Mouse (Mus musculus): ENCODE results near the gene Pcdh20. TPM values are rescaled to one million over a fixed set of nuclear protein-coding genes. Genes with fewer than 3 reads are reported as not detected.

Pcdh20 gene
- polyA plus RNA-seq (2014; fragmentation: Nextera tagmentation; extraction: Ambion mirVana): 1.1 and 1.4 TPM in 2 replicates

DNA sequence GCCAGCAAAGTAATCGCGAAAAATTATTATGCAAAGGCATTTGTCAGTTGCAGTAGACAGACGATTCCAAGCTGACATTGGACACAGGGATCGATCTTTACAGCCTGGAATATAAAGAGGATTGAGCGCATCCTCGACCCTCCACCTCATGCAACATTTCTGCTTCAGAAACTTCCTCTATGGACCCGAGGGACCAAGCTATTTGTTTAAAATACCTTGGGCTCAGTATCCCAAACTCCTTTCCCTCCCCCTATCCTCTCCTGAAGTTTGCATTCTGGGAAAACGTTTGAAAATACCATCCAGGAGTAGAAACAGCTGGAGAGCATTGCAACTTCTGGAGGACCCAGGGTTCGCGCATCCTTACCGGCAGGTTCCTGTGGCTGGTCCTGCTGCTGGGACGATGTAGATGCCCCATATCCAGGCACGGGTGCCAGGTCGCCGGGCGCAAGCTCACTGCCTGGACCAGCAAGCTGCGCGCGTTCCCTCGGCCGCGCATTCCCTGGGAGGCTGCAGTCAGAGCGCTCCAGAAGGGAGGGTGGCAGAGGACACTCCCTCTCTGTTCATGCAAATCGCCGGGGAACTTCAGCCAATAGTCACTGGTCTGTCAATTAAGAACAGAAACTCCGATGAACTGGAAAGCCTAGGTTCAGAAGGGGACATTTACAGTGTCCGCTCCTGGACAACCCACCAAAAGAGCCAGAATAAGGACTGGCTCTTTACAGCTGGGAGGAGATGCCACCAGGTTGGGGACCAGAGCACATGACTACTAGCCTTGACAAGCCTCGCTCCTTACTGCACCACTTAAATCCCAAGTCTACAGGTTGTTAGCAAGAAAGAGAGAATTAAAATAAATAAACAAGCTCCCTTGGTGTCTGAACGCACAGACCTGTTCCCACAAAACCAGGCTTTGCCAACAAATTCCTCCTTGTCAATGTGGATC is at the start of gene Pcdh20:
TSS of gene Pcdh20 (minus strand) at position 902 of the 940 bp plus-strand sequence.
- WGBS: 1% methylated on average over 29 of the region's 29 CpGs
- ATAC-seq (replicated peaks; ENCODE audit: low FRiP score) (peak; percentile 89), DNase-seq (ENCODE audit: low spot score) (peak; percentile 73)
- Histone ChIP-seq H3K27ac (ENCODE audit: low read depth, low read length) (no peak within 1 kb of the TSS), H3K9me3 (ENCODE audit: control insufficient read depth, low read length) (no peaks in the 10 kb centered on the region), H3K4me2 (ENCODE audit: low read depth, low read length, severe bottlenecking) (peak within 1 kb of the TSS; percentile 81), H3K27me3 (ENCODE audit: control insufficient read depth, insufficient read depth, low read length) (no peaks in the 10 kb centered on the region; the same call in 1 of the 2 replicates), H3K9ac (ENCODE audit: low read length) (peak within 1 kb of the TSS; percentile 27), H3K4me3 (ENCODE audit: low read depth, low read length) (peak within 1 kb of the TSS; percentile 38), H3K36me3 (ENCODE audit: control insufficient read depth, insufficient read depth, low read length) (no peaks in the 10 kb centered on the region), H3K4me1 (replicated peaks; ENCODE audit: control insufficient read depth, insufficient read depth, low read length) (no peaks in the 10 kb centered on the region; the same call in 1 of the 2 replicates)

DNA sequence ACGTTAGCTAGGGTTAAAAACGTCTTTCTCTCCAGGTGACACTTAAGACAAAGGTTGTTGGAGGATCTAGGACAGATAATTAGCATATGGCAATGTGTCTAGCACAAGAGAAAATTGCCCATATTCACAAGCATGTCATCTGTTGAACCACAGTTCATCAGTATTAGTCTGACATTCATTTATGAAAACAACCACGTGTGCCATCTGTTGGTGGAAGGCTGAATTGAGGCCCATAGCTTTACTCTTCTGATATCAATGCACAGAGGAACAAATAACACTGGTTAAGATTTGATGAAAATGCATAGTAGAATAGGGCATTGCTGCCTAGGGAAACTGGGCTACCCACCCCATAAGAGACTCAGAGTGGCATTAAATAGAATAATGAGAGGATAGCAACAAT is 8.7 kb upstream of the Pcdh20 start:
- Histone ChIP-seq H3K9me3 (ENCODE audit: control insufficient read depth, low read length) (no peaks in the 10 kb centered on the region), H3K36me3 (ENCODE audit: control insufficient read depth, insufficient read depth, low read length) (no peaks in the 10 kb centered on the region), H3K27ac (ENCODE audit: low read depth, low read length) (no peak overlapping the region), H3K4me3 (ENCODE audit: low read depth, low read length) (no peak overlapping the region), H3K4me2 (ENCODE audit: low read depth, low read length, severe bottlenecking) (no peak overlapping the region), H3K9ac (ENCODE audit: low read length) (no peak overlapping the region), H3K4me1 (replicated peaks; ENCODE audit: control insufficient read depth, insufficient read depth, low read length) (no peaks in the 10 kb centered on the region), H3K27me3 (ENCODE audit: control insufficient read depth, insufficient read depth, low read length) (no peaks in the 10 kb centered on the region)
- 53% methylated on average over 3 of the region's 3 CpGs for WGBS
- DNase-seq (ENCODE audit: low spot score) (no peak), ATAC-seq (replicated peaks; ENCODE audit: low FRiP score) (peak; percentile 70; the same call in 1 of the 2 replicates)

DNA sequence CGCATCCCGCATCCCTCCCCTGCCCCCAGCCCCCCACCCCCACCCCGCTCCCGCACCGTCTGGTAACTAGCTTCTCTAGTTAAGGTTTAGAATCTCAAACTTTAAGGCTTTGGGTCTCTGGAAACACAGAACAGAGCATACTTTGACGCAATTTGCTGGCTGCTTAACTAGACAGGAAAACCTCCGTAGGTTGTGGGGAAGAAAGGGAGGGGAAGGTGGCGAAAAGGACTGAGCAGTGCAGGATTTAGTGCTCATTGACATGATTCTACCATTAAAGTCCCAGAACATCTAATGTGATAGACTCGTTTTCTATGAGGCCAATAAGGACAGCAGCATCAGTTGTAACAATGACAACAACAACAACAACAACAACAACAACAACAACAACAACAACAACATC is 1.2 kb downstream of the Pcdh20 start:
- H3K4me2 ChIP-seq (ENCODE audit: low read depth, low read length, severe bottlenecking): peak overlapping the region; percentile 81
- H3K4me3 ChIP-seq (ENCODE audit: low read depth, low read length): peak overlapping the region; percentile 38
- 2% methylated on average over 9 of the region's 9 CpGs for WGBS
- peak overlapping the region; percentile 35; the same call in 1 of the 2 replicates for H3K9ac ChIP-seq (ENCODE audit: low read length)
- peak; percentile 16; the same call in 1 of the 2 replicates for ATAC-seq (replicated peaks; ENCODE audit: low FRiP score)
- DNase-seq (ENCODE audit: low spot score): no peak
- no peaks in the 10 kb centered on the region for H3K36me3 ChIP-seq (ENCODE audit: control insufficient read depth, insufficient read depth, low read length)
- no peaks in the 10 kb centered on the region; the same call in 1 of the 2 replicates for H3K4me1 ChIP-seq (replicated peaks; ENCODE audit: control insufficient read depth, insufficient read depth, low read length)
- no peaks in the 10 kb centered on the region for H3K9me3 ChIP-seq (ENCODE audit: control insufficient read depth, low read length)
- H3K27me3 ChIP-seq (ENCODE audit: control insufficient read depth, insufficient read depth, low read length): no peaks in the 10 kb centered on the region; the same call in 1 of the 2 replicates
- H3K27ac ChIP-seq (ENCODE audit: low read depth, low read length): no peak overlapping the region

DNA sequence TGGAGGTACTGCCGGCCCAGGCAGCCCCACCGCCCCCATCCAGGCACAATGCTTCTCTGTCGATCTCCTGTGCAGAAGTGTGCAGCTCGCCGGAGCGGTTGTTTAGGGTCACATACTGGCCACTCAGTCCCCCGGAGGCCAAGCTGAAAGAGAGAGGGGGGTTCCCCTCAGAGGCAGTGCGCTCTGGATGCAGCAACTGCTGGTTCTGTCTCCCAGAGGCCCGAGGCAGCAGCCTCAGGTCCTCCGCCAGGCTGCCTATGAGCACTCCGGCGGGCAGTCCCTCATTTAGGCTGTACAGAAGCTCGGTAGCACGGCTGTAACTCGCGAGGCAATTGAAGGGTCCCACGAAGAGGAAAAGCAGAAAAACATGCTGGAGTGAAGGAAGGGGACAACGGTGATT is 1.8 kb downstream of the Pcdh20 start:
- Histone ChIP-seq H3K27me3 (ENCODE audit: control insufficient read depth, insufficient read depth, low read length) (no peaks in the 10 kb centered on the region; the same call in 1 of the 2 replicates), H3K36me3 (ENCODE audit: control insufficient read depth, insufficient read depth, low read length) (no peaks in the 10 kb centered on the region), H3K4me3 (ENCODE audit: low read depth, low read length) (peak overlapping the region; percentile 38), H3K27ac (ENCODE audit: low read depth, low read length) (no peak overlapping the region), H3K4me2 (ENCODE audit: low read depth, low read length, severe bottlenecking) (peak overlapping the region; percentile 81), H3K9me3 (ENCODE audit: control insufficient read depth, low read length) (no peaks in the 10 kb centered on the region), H3K9ac (ENCODE audit: low read length) (peak overlapping the region; percentile 23), H3K4me1 (replicated peaks; ENCODE audit: control insufficient read depth, insufficient read depth, low read length) (no peaks in the 10 kb centered on the region; the same call in 1 of the 2 replicates)
- DNase-seq (ENCODE audit: low spot score): peak; percentile 60
- WGBS: 1% methylated on average over 18 of the region's 18 CpGs
- peak; percentile 63 for ATAC-seq (replicated peaks; ENCODE audit: low FRiP score)

GRCm38 (mm10) chr14:88466416-88466815 is 4.8 kb downstream of the Pcdh20 start:
- no peak for ATAC-seq (replicated peaks; ENCODE audit: low FRiP score)
- no peak for DNase-seq (ENCODE audit: low spot score)
- H3K4me3 ChIP-seq (ENCODE audit: low read depth, low read length): no peak overlapping the region
- H3K9ac ChIP-seq (ENCODE audit: low read length): no peak overlapping the region
- H3K27me3 ChIP-seq (ENCODE audit: control insufficient read depth, insufficient read depth, low read length): no peaks in the 10 kb centered on the region; the same call in 1 of the 2 replicates
- H3K4me1 ChIP-seq (replicated peaks; ENCODE audit: control insufficient read depth, insufficient read depth, low read length): no peaks in the 10 kb centered on the region; the same call in 1 of the 2 replicates
- H3K4me2 ChIP-seq (ENCODE audit: low read depth, low read length, severe bottlenecking): no peak overlapping the region
- no peaks in the 10 kb centered on the region for H3K9me3 ChIP-seq (ENCODE audit: control insufficient read depth, low read length)
- no peaks in the 10 kb centered on the region for H3K36me3 ChIP-seq (ENCODE audit: control insufficient read depth, insufficient read depth, low read length)
- no peak overlapping the region for H3K27ac ChIP-seq (ENCODE audit: low read depth, low read length)
- WGBS: 90% methylated on average over 1 of the region's 1 CpGs

- H3K4me2 ChIP-seq (ENCODE audit: low read depth, low read length, severe bottlenecking): no peak overlapping the region
- DNase-seq (ENCODE audit: low spot score): no peak
- no peaks in the 10 kb centered on the region for H3K4me1 ChIP-seq (replicated peaks; ENCODE audit: control insufficient read depth, insufficient read depth, low read length)
- no peak overlapping the region for H3K9ac ChIP-seq (ENCODE audit: low read length)
- ATAC-seq (replicated peaks; ENCODE audit: low FRiP score): no peak
- no peak overlapping the region for H3K4me3 ChIP-seq (ENCODE audit: low read depth, low read length)
- 77% methylated on average over 1 of the region's 1 CpGs for WGBS
- no peaks in the 10 kb centered on the region for H3K9me3 ChIP-seq (ENCODE audit: control insufficient read depth, low read length)
- H3K36me3 ChIP-seq (ENCODE audit: control insufficient read depth, insufficient read depth, low read length): no peaks in the 10 kb centered on the region
- no peaks in the 10 kb centered on the region; the same call in 1 of the 2 replicates for H3K27me3 ChIP-seq (ENCODE audit: control insufficient read depth, insufficient read depth, low read length)
- H3K27ac ChIP-seq (ENCODE audit: low read depth, low read length): no peak overlapping the region
These were observed 6.8 kb downstream of the Pcdh20 start for GRCm38 (mm10) chr14:88464356-88464755.

GRCm38 (mm10) chr14:88463357-88463756 is 7.8 kb downstream of the Pcdh20 start:
- WGBS: 83% methylated on average over 2 of the region's 2 CpGs
- no peak for ATAC-seq (replicated peaks; ENCODE audit: low FRiP score)
- no peak overlapping the region for H3K9ac ChIP-seq (ENCODE audit: low read length)

GRCm38 (mm10) chr14:88462944-88463343 is 8.3 kb downstream of the Pcdh20 start:
- ATAC-seq (replicated peaks; ENCODE audit: low FRiP score): no peak
- DNase-seq (ENCODE audit: low spot score): no peak
- 79% methylated on average over 3 of the region's 3 CpGs for WGBS
- Histone ChIP-seq H3K27ac (ENCODE audit: low read depth, low read length) (no peak overlapping the region), H3K9ac (ENCODE audit: low read length) (no peak overlapping the region), H3K4me1 (replicated peaks; ENCODE audit: control insufficient read depth, insufficient read depth, low read length) (no peaks in the 10 kb centered on the region), H3K9me3 (ENCODE audit: control insufficient read depth, low read length) (no peaks in the 10 kb centered on the region), H3K27me3 (ENCODE audit: control insufficient read depth, insufficient read depth, low read length) (no peaks in the 10 kb centered on the region), H3K36me3 (ENCODE audit: control insufficient read depth, insufficient read depth, low read length) (no peaks in the 10 kb centered on the region), H3K4me2 (ENCODE audit: low read depth, low read length, severe bottlenecking) (no peak overlapping the region), H3K4me3 (ENCODE audit: low read depth, low read length) (no peak overlapping the region)

More at GRCm38 (mm10) chr14:88463357-88463756, 7.8 kb downstream of the Pcdh20 start:
- no peaks in the 10 kb centered on the region for H3K9me3 ChIP-seq (ENCODE audit: control insufficient read depth, low read length)
- DNase-seq (ENCODE audit: low spot score): no peak
- H3K27ac ChIP-seq (ENCODE audit: low read depth, low read length): no peak overlapping the region
- H3K4me3 ChIP-seq (ENCODE audit: low read depth, low read length): no peak overlapping the region
- no peak overlapping the region for H3K4me2 ChIP-seq (ENCODE audit: low read depth, low read length, severe bottlenecking)
- H3K4me1 ChIP-seq (replicated peaks; ENCODE audit: control insufficient read depth, insufficient read depth, low read length): no peaks in the 10 kb centered on the region
- H3K36me3 ChIP-seq (ENCODE audit: control insufficient read depth, insufficient read depth, low read length): no peaks in the 10 kb centered on the region
- no peaks in the 10 kb centered on the region for H3K27me3 ChIP-seq (ENCODE audit: control insufficient read depth, insufficient read depth, low read length)

Measured in forebrain, embryonic 11.5 days (tissue).